Mouse (Mus musculus): Measurements from ENCODE around the gene Cfap299. TPM values are rescaled to one million over a fixed set of nuclear protein-coding genes. Genes with fewer than 3 reads are reported as not detected.

Gene Cfap299
- total RNA-seq, 2 experiments from 2014 or later = not detected

GRCm38 (mm10) chr5:98516214-98516613 lies 187.1 kb downstream of the Cfap299 start:
- DNase-seq = no peak
- intact Hi-C loops (cut with DNase I; ENCODE audit: low total_unique reads) = no loop called here

GRCm38 (mm10) chr5:98520118-98520517 lies 191.0 kb downstream of the Cfap299 start:
- intact Hi-C loops (cut with DNase I; ENCODE audit: low total_unique reads) = no loop called here

GRCm38 (mm10) chr5:98522270-98522977 lies 193.3 kb downstream of the Cfap299 start:
- intact Hi-C loops (cut with DNase I; ENCODE audit: low total_unique reads) = no loop called here
- no peak for DNase-seq

More at GRCm38 (mm10) chr5:98520118-98520517, 191.0 kb downstream of the Cfap299 start:
- DNase-seq = no peak

- no peak for DNase-seq
- intact Hi-C loops (cut with DNase I; ENCODE audit: low total_unique reads) = no loop called here
These were observed 193.9 kb downstream of the Cfap299 start for GRCm38 (mm10) chr5:98523050-98523449.

- no peak for DNase-seq
- intact Hi-C loops (cut with DNase I; ENCODE audit: low total_unique reads) = no loop called here
These were observed 194.7 kb downstream of the Cfap299 start for GRCm38 (mm10) chr5:98523783-98524182.

- DNase-seq = no peak
- intact Hi-C loops (cut with DNase I; ENCODE audit: low total_unique reads) = no loop called here
These were observed 212.2 kb downstream of the Cfap299 start for GRCm38 (mm10) chr5:98541333-98541732.

GRCm38 (mm10) chr5:98550285-98550684 lies 221.2 kb downstream of the Cfap299 start:
- intact Hi-C loops (cut with DNase I; ENCODE audit: low total_unique reads) = no loop called here

GRCm38 (mm10) chr5:98550873-98551272 lies 221.8 kb downstream of the Cfap299 start:
- intact Hi-C loops (cut with DNase I; ENCODE audit: low total_unique reads) = no loop called here
- DNase-seq = no peak

More at GRCm38 (mm10) chr5:98550285-98550684, 221.2 kb downstream of the Cfap299 start:
- DNase-seq = no peak

GRCm38 (mm10) chr5:98552395-98552794 lies 223.3 kb downstream of the Cfap299 start, which contains the start of gene Gm11111:
Gene Gm11111 (plus strand): TSS chr5:98552695.
- no peak for DNase-seq
- intact Hi-C loops (cut with DNase I; ENCODE audit: low total_unique reads) = no loop called here

- intact Hi-C loops (cut with DNase I; ENCODE audit: low total_unique reads) = no loop called here
- no peak for DNase-seq
These were observed 223.9 kb downstream of the Cfap299 start for GRCm38 (mm10) chr5:98552811-98553601.

- intact Hi-C loops (cut with DNase I; ENCODE audit: low total_unique reads) = no loop called here
- DNase-seq = no peak
These were observed 232.2 kb downstream of the Cfap299 start for GRCm38 (mm10) chr5:98561301-98561700.

GRCm38 (mm10) chr5:98562806-98563205 lies 233.7 kb downstream of the Cfap299 start:
- DNase-seq = no peak
- intact Hi-C loops (cut with DNase I; ENCODE audit: low total_unique reads) = no loop called here

GRCm38 (mm10) chr5:98563801-98564200 lies 234.7 kb downstream of the Cfap299 start:
- intact Hi-C loops (cut with DNase I; ENCODE audit: low total_unique reads) = no loop called here
- DNase-seq = no peak

GRCm38 (mm10) chr5:98566461-98567193 lies 237.5 kb downstream of the Cfap299 start:
- intact Hi-C loops (cut with DNase I; ENCODE audit: low total_unique reads) = no loop called here
- DNase-seq = no peak

- DNase-seq = no peak
- intact Hi-C loops (cut with DNase I; ENCODE audit: low total_unique reads) = no loop called here
These were observed 239.4 kb downstream of the Cfap299 start for GRCm38 (mm10) chr5:98568481-98568880.

GRCm38 (mm10) chr5:98569029-98569513 lies 240.0 kb downstream of the Cfap299 start:
- intact Hi-C loops (cut with DNase I; ENCODE audit: low total_unique reads) = no loop called here
- no peak for DNase-seq

- DNase-seq = no peak
- intact Hi-C loops (cut with DNase I; ENCODE audit: low total_unique reads) = no loop called here
These were observed 243.3 kb downstream of the Cfap299 start for GRCm38 (mm10) chr5:98572392-98572791.

- intact Hi-C loops (cut with DNase I; ENCODE audit: low total_unique reads) = no loop called here
- no peak for DNase-seq
These were observed 245.8 kb downstream of the Cfap299 start for GRCm38 (mm10) chr5:98574711-98575470.

GRCm38 (mm10) chr5:98575471-98575834 lies 246.3 kb downstream of the Cfap299 start:
- intact Hi-C loops (cut with DNase I; ENCODE audit: low total_unique reads) = no loop called here
- DNase-seq = no peak

Measured in gastrocnemius, postnatal 14 days (tissue).